Mouse (Mus musculus) bone marrow macrophage, adult 2 months (primary cell): ENCODE measurements around the gene Traip.

Experiments
- CTCF ChIP-seq: IDR thresholded peaks from 2 replicates; pipeline ENCODE4 v1.5.1; 2012; ENCODE audit warnings: low read depth, mild to moderate bottlenecking, low read length, moderate library complexity
- POLR2A ChIP-seq: IDR thresholded peaks from 2 replicates; pipeline ENCODE4 v1.6.1; 2012; ENCODE audit warnings: mild to moderate bottlenecking, low read depth, low read length, borderline replicate concordance

DNA sequence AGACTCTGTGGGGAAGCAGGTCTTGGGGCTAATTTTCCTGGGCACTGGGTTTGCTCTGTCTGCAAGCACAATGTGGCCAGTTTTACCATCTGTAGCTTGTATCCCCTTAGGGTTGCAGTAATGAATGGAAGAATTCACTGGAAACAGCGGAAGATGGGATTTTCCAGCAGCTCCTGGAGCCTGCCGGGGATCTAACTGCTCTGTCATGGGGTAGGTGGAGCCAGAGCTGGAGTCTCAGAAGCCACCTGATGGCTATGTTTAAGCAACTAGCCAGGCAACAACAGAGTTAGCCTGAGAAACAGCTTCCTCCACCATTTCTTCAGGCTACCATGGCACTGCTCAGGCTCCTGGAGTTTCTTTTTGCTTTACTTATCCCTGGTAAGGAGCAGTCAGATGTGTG lies 42.3 kb downstream of the Traip start, which contains the start of gene Cdhr4:
- TF ChIP-seq CTCF (no peak), POLR2A (no peak)
